Mouse (Mus musculus) olfactory bulb, adult 2 months (tissue): ENCODE results near the gene Zbtb32.

Experiments
- CTCF ChIP-seq: fragments of 200-500 bp; IDR thresholded peaks from 2 replicates; pipeline ENCODE4 v1.5.1; 2012; ENCODE audit warnings: low read depth, mild to moderate bottlenecking, low read length, moderate library complexity; ENCODE audit not compliant: insufficient read depth
- POLR2A ChIP-seq: fragments of 200-500 bp; IDR thresholded peaks from 2 replicates; pipeline ENCODE4 v1.6.1; 2012; ENCODE audit warnings: mild to moderate bottlenecking, low read depth, low read length, moderate library complexity; ENCODE audit not compliant: insufficient read depth

DNA sequence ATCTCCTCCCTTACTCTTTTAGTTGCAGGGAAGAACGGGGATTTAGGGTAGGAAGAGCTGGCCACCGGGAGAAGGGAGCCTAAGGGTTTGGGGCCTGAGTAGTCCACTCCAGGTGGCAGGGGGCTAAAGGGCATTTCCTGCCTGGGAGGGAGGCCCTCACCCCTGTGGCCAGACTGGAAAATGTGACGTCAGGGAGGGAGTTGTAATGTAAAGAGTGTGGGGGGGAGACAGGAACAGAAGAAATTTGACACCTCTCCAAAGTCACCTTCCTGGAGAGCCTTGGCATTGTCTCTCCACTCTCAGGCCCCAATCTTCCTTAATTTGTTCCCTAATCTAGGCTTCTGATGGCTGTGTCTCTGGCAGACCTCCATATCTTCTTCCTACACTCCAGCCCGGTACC lies 40.4 kb upstream of the Zbtb32 start:
- TF ChIP-seq CTCF = no peak
- TF ChIP-seq POLR2A = no peak
